Mouse (Mus musculus) stomach, postnatal 0 days (tissue): ENCODE data around the gene Fosl2.

ENCODE experiments used
- CTCF ChIP-seq: IDR thresholded peaks from 2 replicates; pipeline ENCODE4 v1.5.1; 2016; ENCODE audit warnings: antibody characterized with exemption, low read depth, mild to moderate bottlenecking, moderate library complexity
- EP300 ChIP-seq: optimal IDR thresholded peaks from 2 replicates; pipeline ENCODE3; 2016; ENCODE audit warnings: antibody characterized with exemption

GRCm38 (mm10) chr5:32092281-32092680 lies 43.3 kb upstream of the Fosl2 start:
- TF ChIP-seq CTCF (no peak), EP300 (no peak)
